Mouse (Mus musculus) layer of hippocampus, adult 2 months (tissue): Measurements from ENCODE around the gene Ltbp1. TPM values are rescaled to one million over a fixed set of nuclear protein-coding genes. Genes with fewer than 3 reads are reported as not detected.

Experiments
- DNase-seq, 2 experiments: peaks; one replicate each; pipeline ENCODE4 v3.0.0; 2022; ENCODE audit warnings: low spot score in 2 of 2
- H3K27ac ChIP-seq: fragments of 200-600 bp; 2 replicates; pipeline ENCODE4 v1.8.1; 2022
- H3K4me3 ChIP-seq: fragments of 200-600 bp; 2 replicates; pipeline ENCODE4 v1.8.1; 2022; ENCODE audit warnings: mild to moderate bottlenecking
- CTCF ChIP-seq: fragments of 200-600 bp; conservative IDR thresholded peaks from 2 replicates; pipeline ENCODE4 v1.8.1; 2022; ENCODE audit warnings: antibody characterized with exemption, mild to moderate bottlenecking, moderate library complexity
- total RNA-seq, 2 experiments: library from RNA; stranded (reverse); gene quantifications; 2 replicates each; pipeline ENCODE4 v1.2.3; 2021

Gene Ltbp1
- total RNA-seq, 2 experiments from 2014 or later, result 6.3 to 7.4 TPM

DNA sequence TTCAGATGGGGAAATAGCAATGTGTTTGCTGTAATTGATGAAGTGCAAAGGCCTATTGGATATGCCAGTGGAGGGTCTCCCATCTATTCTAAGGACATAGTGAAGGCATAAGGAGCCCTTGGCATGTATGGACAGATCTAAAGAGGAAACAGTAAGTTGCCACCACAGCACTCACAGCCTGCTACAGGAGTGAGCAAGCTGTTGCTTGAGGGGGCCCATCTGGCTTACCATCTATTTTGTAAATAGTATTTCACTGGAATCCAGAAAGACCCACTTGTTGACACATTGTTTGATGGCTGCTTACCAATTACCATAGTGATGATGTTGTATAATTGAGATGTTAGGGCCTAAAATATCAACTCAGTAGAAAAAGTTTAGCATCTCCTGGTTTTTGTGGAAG, 20.7 kb upstream of the Ltbp1 start:
- DNase-seq, result peak; percentile 55 to 67
- TF ChIP-seq CTCF, result no peak

DNA sequence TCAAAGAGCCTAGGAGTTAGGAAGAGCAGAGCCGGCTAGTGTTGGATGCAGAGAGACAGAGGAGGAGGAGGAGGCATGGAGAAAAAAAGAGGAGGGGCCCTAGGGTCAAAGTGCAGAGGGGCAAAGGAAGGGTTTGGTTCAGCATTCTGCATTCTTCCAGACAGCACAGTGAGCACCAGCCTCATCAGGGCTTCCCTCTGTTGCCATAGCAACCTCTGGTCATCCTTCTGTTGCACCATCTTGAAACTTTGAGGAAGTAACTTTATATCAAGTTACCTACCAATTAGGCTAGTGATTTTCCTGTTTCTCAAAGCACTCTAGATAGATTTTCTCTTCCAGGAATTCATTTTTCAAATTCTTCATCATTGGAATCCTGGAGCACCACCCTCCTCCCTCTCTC, 18.3 kb upstream of the Ltbp1 start:
- Histone ChIP-seq H3K4me3 (no peak overlapping the region), H3K27ac (no peak overlapping the region)
- no peak for DNase-seq
- TF ChIP-seq CTCF, result no peak

More for the DNA sequence above, 20.7 kb upstream of the Ltbp1 start:
- Histone ChIP-seq H3K4me3 (no peak overlapping the region), H3K27ac (no peak overlapping the region)

GRCm38 (mm10) chr17:74989691-74990090, 15.7 kb upstream of the Ltbp1 start:
- TF ChIP-seq CTCF, result no peak
- no peak overlapping the region for H3K27ac ChIP-seq
- DNase-seq, result no peak
- H3K4me3 ChIP-seq, result no peak overlapping the region

GRCm38 (mm10) chr17:74990561-74990960, 14.8 kb upstream of the Ltbp1 start:
- H3K27ac ChIP-seq, result no peak overlapping the region
- no peak for DNase-seq
- no peak overlapping the region for H3K4me3 ChIP-seq
- no peak for TF ChIP-seq CTCF

DNA sequence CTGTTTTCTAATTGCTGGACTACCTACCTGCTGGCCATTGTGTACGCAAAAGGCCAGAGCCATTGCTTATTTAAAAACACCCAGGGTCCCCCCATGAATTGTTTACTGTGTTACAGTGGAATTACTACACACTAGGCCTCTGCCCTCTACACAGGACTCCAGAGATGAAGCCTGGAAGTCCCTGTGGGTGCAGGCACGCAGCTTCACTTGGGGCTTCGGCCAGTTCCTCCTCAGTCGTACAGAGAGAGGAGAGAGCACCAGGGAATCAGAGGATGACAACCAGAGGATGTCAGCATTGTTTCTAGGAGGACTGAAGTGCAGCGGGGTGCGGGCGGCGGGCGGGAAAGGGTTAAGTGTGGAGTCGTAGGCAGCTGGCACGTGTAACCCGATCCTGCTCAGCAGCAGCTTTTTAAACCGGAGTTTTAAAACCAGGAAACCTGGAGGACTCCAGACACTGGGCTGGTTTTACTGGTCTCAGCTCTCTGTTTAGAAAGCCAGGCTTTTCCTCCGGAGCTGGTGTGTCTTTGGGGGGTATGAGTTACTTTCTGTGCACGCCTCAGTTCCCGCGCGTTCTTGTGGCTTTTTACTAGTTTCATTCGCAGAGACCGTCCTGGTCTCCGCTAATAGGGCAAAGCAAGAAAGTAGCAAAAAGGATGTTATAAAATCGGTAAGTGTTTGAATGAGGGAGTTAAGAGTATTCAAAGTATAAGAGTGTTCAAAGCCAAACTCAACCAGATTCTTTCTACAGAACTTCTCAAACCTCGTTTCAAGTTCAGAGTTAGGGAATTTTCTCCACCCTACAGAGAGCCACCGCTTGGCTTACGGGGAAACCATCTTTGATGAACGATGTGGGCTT, 11.4 kb upstream of the Ltbp1 start:
- H3K27ac ChIP-seq, result no peak overlapping the region
- H3K4me3 ChIP-seq, result peak overlapping the region; percentile 15; the same call in 1 of the 2 replicates
- DNase-seq, result no peak
- no peak for TF ChIP-seq CTCF

GRCm38 (mm10) chr17:74994582-74994893, 10.8 kb upstream of the Ltbp1 start:
- Histone ChIP-seq H3K4me3 (peak overlapping the region; percentile 15; the same call in 1 of the 2 replicates), H3K27ac (no peak overlapping the region)
- TF ChIP-seq CTCF, result no peak
- DNase-seq, result no peak

- H3K4me3 ChIP-seq, result no peak overlapping the region
- TF ChIP-seq CTCF, result no peak
- DNase-seq, result no peak
- H3K27ac ChIP-seq, result no peak overlapping the region
Observed at GRCm38 (mm10) chr17:74995266-74995665, 10.1 kb upstream of the Ltbp1 start.

DNA sequence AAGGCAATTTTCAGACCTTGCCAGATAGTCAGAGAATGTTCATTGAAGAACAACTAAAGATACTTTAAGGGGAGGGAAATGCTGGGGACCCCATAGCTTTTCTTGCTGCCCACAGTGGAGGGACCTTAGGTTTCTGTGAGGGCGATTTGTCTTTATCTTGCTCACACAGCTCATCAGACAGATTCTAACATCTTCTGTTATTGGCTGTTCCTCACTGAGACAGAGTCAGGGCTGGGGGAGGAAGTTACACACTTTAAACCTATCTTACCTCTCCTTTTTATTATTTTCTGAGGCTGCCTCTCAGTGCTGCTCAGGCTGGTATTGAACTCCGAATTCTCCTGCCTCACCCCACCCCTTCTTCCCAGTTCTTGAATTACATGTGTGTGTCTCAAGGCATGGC, 5.3 kb upstream of the Ltbp1 start:
- TF ChIP-seq CTCF, result no peak
- H3K27ac ChIP-seq, result no peak overlapping the region
- no peak overlapping the region for H3K4me3 ChIP-seq
- no peak for DNase-seq

- no peak overlapping the region for H3K27ac ChIP-seq
- peak; percentile 82 for TF ChIP-seq CTCF
- DNase-seq, result peak; percentile 61 to 79
- peak overlapping the region; percentile 65 for H3K4me3 ChIP-seq
Observed at GRCm38 (mm10) chr17:75004820-75005219, 548 bp upstream of the Ltbp1 start.

- peak; percentile 38 for TF ChIP-seq CTCF
- Histone ChIP-seq H3K27ac (no peak overlapping the region), H3K4me3 (peak overlapping the region; percentile 65)
- no peak for DNase-seq
Observed at GRCm38 (mm10) chr17:75005685-75006680, 615 bp downstream of the Ltbp1 start.

DNA sequence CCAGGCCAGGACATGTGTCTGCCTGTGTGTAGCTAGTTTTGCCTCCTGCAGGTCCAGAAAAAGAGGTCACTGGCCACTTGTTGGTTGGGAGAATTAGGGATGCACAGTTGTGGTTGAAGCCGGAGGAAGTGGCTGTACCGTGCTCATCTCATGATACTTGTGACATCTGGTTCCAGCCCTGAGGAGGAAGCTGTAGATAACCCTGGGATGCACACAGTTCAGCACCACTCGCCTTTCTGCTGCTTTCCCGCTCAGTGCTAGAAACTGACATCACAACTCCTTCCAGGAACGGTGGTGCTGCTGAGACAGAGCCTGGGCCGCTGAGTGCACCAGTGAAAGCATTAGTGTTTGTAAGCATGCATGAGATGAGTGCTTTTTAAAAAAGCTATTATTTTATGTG, 5.6 kb downstream of the Ltbp1 start:
- no peak for DNase-seq
- TF ChIP-seq CTCF, result no peak
- Histone ChIP-seq H3K27ac (no peak overlapping the region), H3K4me3 (no peak overlapping the region)

GRCm38 (mm10) chr17:75013211-75013610, 7.8 kb downstream of the Ltbp1 start:
- Histone ChIP-seq H3K27ac (no peak overlapping the region), H3K4me3 (no peak overlapping the region)
- TF ChIP-seq CTCF, result no peak
- no peak for DNase-seq

DNA sequence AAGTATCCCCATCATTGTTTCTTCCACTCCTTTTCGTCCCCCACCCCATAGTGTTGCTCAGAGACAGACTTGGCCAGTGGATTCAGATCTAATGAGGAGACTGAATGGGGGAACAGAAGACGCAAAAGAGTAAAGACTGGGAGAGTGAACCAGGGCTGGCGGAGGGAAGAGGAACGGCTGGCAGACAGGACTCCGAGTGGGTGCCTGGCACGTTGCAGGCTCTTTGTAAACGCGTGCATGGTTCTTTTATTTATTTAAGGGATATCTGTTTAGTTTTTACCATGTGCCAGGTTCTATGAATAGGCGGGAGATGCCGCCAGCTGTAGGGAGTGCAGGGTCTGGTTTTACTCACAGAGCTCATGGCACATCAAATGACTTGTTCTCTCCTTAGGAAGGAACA, 8.5 kb downstream of the Ltbp1 start:
- Histone ChIP-seq H3K4me3 (no peak overlapping the region), H3K27ac (no peak overlapping the region)
- DNase-seq, result no peak
- no peak for TF ChIP-seq CTCF
